Mouse (Mus musculus) hindbrain, embryonic 13.5 days (tissue): ENCODE measurements at regions not wholly inside any gene's neighbourhood (a gene's known extent, or its start where the extent isn't known, plus 50 kb on each side); places are given as distances from the start of the nearest gene placed in this dataset.

Experiments
- ATAC-seq: fragments of 200-750 bp; cut with Nextera tagmentation; 2 replicates; pipeline ENCODE4 v1.8.0; 2017; ENCODE audit warnings: moderate TSS enrichment; ENCODE audit not compliant: low FRiP score
- H3K27ac ChIP-seq: fragments of 300-500 bp; sonication (generic); 2 replicates; pipeline ENCODE4 v1.5.1; 2015; ENCODE audit warnings: inconsistent platforms, mild to moderate bottlenecking, moderate library complexity
- H3K27me3 ChIP-seq: fragments of 300-500 bp; sonication (generic); 2 replicates; pipeline ENCODE4 v1.6.1; 2015; ENCODE audit warnings: mild to moderate bottlenecking, inconsistent platforms
- H3K36me3 ChIP-seq: fragments of 300-500 bp; sonication (generic); 2 replicates; pipeline ENCODE4 v1.6.1; 2015; ENCODE audit warnings: mild to moderate bottlenecking, inconsistent platforms
- H3K4me1 ChIP-seq: fragments of 300-500 bp; sonication (generic); replicated peaks from 2 replicates; pipeline ENCODE4 v1.6.1; 2015; ENCODE audit warnings: inconsistent platforms
- H3K4me2 ChIP-seq: fragments of 300-500 bp; sonication (generic); 2 replicates; pipeline ENCODE4 v1.6.1; 2015; ENCODE audit warnings: inconsistent platforms, mild to moderate bottlenecking, moderate library complexity
- H3K4me3 ChIP-seq: fragments of 300-500 bp; sonication (generic); 2 replicates; pipeline ENCODE4 v1.5.1; 2015; ENCODE audit warnings: mild to moderate bottlenecking, inconsistent platforms
- H3K9ac ChIP-seq: fragments of 300-500 bp; sonication (generic); 2 replicates; pipeline ENCODE4 v1.6.1; 2015; ENCODE audit warnings: mild to moderate bottlenecking, inconsistent platforms
- H3K9me3 ChIP-seq: fragments of 300-500 bp; sonication (generic); 2 replicates; pipeline ENCODE4 v1.6.1; 2016; ENCODE audit warnings: inconsistent platforms
- WGBS: fragments of 180-500 bp; shearing (Covaris S2); methylation state at CpG from one replicate; pipeline ENCODE4 v1.1.7; 2015; 5-methylcytosine and 5-hydroxymethylcytosine counted together

DNA sequence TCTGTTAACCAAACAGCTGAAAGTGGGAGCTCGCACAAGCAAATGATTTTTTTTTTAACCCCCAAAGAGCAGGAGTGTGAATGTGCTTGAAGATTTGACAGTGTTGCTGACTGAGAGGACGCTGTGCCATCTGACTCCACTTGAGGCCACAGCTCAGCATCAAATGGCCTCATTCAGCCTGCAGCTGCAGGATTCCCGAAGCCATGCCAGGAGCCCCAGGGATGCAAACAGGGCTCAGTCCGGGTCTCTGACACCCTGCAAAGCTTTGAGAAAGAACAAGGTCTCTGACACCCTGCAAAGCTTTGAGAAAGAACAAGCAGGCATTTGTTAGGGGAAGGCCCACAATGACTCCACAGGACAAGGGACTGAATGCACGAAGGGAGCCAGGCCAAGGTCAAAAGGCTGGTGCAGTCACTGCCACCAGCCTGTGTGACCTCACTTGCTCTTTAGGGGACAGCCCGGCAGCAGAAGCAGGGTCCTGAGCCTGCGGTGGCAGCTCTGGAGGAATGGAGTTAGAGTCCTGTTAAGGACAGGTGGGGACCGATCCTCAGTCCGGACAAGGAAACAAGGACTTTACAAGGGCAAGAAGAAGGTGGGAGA, 151.1 kb upstream of the Phyhipl start:
- H3K9me3 ChIP-seq: 0 out of 2 replicates have a peak, but pooled peaks cover 5% of the 10 kb centered on the region
- no peaks in the 10 kb centered on the region for H3K36me3 ChIP-seq
- no peak overlapping the region for H3K4me3 ChIP-seq
- no peak overlapping the region for H3K9ac ChIP-seq
- no peaks in the 10 kb centered on the region for H3K27me3 ChIP-seq
- H3K27ac ChIP-seq: no peak overlapping the region
- ATAC-seq: no peak
- H3K4me2 ChIP-seq: no peak overlapping the region
- peaks cover 9% of the 10 kb centered on the region; the same call in 1 of the 2 replicates for H3K4me1 ChIP-seq
- 24% methylated on average over 9 of the region's 9 CpGs for WGBS

DNA sequence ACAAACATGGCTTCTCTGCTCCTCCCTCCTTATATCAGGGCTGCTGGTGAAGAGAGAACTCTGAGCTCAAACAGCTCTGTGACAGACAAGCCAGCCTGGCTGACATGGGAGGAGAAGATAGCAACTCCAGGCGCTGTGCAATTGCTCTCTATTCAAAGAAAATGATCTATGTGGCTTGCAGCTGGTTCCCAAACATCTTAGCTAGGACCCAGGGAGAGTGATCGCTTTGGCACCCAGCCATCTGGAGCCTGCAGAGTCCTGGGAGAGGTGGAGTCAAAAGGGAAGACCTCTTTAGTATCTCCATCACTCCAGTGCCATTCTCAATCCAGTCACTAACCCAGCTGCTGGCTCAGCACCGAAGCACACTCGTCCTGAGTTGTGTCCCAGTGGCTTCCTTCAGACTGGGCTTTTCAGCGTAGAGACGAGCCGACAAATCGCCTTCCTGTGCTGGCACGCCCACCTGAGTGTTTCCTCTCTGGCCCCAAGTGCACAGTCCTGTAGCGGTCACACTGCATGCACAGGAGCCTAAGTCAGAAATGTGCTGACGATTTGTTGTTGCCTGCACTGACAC, 145.1 kb upstream of the Phyhipl start:
- Histone ChIP-seq H3K4me2 (0 out of 2 replicates have a peak overlapping the region, but pooled peaks have one; percentile 6), H3K9ac (peak overlapping the region; percentile 59), H3K4me3 (no peak overlapping the region), H3K4me1 (peaks cover 22% of the 10 kb centered on the region), H3K27me3 (no peaks in the 10 kb centered on the region), H3K27ac (peak overlapping the region; percentile 70), H3K36me3 (no peaks in the 10 kb centered on the region), H3K9me3 (0 out of 2 replicates have a peak, but pooled peaks cover 2% of the 10 kb centered on the region)
- 59% methylated on average over 11 of the region's 11 CpGs for WGBS
- peak; percentile 65 for ATAC-seq

DNA sequence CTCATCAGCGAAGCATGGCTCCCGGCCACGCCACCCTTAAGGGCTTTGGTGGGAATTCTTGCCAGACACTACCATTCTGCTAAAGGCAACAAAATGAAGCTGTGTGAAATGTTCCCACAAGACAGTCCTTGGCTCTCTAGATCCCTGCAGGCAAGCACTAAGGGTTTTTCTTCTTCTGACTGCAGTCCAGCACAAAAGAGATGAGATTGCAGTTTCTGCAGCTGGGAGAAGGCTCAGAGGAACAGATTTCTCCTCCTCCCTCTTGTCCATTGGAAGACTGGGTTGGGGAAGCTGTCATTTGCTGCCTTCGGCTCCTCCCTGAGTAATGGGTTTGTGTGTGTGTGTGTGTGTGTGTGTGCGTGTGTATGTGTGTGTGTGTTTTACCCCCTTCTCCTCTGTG, 144.1 kb upstream of the Phyhipl start:
- no peak overlapping the region for H3K4me2 ChIP-seq
- H3K27ac ChIP-seq: peak overlapping the region; percentile 70
- H3K9ac ChIP-seq: no peak overlapping the region
- H3K4me3 ChIP-seq: no peak overlapping the region
- no peak for ATAC-seq
- no peaks in the 10 kb centered on the region for H3K9me3 ChIP-seq
- no peaks in the 10 kb centered on the region for H3K36me3 ChIP-seq
- 77% methylated on average over 5 of the region's 5 CpGs for WGBS
- H3K27me3 ChIP-seq: no peaks in the 10 kb centered on the region
- peaks cover 22% of the 10 kb centered on the region for H3K4me1 ChIP-seq

DNA sequence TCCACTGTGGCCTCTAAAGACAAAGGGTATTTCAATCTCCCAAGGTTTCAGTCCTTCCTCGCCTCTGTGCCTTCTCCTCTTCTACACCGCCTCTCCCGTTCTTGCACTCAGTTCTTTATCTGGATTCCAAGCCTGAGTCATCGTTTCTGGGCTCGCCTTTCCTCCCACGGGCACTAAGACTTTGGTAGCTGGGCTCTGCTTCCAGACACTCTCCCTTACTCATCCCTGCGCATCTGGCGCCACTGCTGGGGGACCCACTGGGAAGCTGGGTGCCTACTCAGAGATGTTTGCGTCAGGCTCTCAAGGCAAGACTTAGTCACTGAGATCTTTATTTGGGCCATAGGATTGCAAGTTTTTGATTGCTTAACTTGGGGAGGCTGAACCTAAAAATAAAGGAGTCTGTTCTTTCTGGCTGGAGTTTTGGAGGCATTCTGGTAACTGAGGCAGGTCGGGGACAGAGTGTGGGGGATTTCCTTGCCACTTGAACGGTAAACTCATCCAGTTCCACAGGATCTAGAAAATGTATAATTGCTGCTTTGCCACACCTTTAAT, 143.5 kb upstream of the Phyhipl start:
- Histone ChIP-seq H3K9ac (no peak overlapping the region), H3K4me2 (no peak overlapping the region), H3K27ac (peak overlapping the region; percentile 70; the same call in 1 of the 2 replicates), H3K4me3 (no peak overlapping the region), H3K9me3 (no peaks in the 10 kb centered on the region), H3K27me3 (no peaks in the 10 kb centered on the region), H3K4me1 (peaks cover 22% of the 10 kb centered on the region), H3K36me3 (no peaks in the 10 kb centered on the region)
- ATAC-seq: no peak
- WGBS: 89% methylated on average over 11 of the region's 11 CpGs

DNA sequence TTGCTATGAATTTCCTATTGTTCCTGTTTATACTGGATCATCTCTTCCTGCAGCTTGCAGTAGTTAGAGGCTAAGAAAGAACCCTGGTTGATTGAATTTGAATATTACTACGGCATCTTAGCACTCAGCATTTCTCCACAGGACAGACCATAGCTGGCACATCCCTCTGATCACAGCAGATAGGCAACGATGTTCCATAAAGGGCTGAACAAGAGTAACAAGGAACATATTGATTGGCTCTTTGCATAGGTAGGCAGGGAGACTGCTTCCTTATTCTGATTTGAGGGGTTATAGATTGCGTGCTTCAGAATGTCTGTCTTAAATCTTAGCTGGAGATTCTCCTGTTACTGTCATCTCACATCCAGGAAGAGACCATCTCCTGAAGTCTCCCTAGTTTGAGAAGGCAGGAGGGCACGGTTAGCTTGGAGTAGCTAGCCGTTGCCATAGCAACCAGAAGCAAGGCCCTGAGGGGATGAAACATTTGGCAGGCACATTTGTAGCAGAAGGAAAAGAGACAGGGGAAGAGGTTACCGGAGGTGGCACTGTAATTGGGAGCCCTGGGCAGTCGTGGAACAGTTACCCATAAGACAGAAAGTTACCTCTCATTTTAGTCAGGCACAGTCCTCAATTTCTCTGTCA, 133.2 kb upstream of the Phyhipl start:
- ATAC-seq: peak; percentile 78
- WGBS: 39% methylated on average over 7 of the region's 7 CpGs

DNA sequence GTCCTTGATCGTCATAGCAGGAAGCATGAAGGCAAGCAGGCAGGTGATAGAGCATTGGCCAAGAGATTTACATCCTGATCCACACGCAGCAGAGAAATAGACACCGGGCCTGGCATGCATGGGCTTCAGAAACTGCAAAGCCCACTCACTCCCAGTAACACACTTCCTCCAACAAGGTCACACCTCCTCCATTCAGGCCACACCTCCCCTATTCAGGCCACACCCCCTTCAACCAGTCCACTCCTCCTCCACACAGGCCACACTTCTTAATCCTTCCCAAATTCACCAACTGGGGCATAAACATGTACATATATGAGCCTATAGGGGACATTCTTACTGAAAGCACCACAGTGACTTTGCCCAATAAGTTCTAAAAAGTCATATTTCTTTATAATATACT, 125.3 kb upstream of the Phyhipl start:
- Histone ChIP-seq H3K9me3 (no peaks in the 10 kb centered on the region), H3K4me1 (no peaks in the 10 kb centered on the region), H3K36me3 (no peaks in the 10 kb centered on the region), H3K4me3 (no peak overlapping the region), H3K4me2 (no peak overlapping the region), H3K9ac (no peak overlapping the region), H3K27me3 (no peaks in the 10 kb centered on the region), H3K27ac (no peak overlapping the region)
- ATAC-seq: no peak
- 95% methylated on average over 3 of the region's 3 CpGs for WGBS

More for the DNA sequence above, 133.2 kb upstream of the Phyhipl start:
- H3K4me1 ChIP-seq: peaks cover 16% of the 10 kb centered on the region
- H3K9me3 ChIP-seq: no peaks in the 10 kb centered on the region
- H3K27ac ChIP-seq: peak overlapping the region; percentile 65
- no peak overlapping the region for H3K9ac ChIP-seq
- H3K4me2 ChIP-seq: no peak overlapping the region; the same call in 1 of the 2 replicates
- no peaks in the 10 kb centered on the region for H3K27me3 ChIP-seq
- H3K4me3 ChIP-seq: no peak overlapping the region
- no peaks in the 10 kb centered on the region for H3K36me3 ChIP-seq

DNA sequence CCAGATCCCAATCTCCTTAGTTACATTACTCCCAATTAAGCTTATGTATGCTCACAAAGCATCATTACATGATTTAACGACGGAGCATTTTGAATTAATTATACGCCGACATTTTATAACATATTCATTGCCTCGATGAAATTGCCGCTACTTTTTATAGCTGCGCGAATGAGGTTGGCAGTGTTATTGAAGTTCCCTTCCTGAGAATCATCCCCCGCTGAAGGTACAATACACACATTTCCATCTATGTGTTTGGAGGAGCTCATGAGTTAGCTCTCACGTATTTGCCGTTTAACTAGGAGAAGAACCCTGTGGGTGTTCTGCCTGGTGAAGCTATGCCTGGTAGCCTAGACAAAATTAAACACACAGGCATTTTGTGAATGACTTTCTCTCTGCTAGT, 122.8 kb upstream of the Phyhipl start:
- no peaks in the 10 kb centered on the region for H3K36me3 ChIP-seq
- no peak overlapping the region for H3K27ac ChIP-seq
- no peaks in the 10 kb centered on the region for H3K4me1 ChIP-seq
- no peak overlapping the region for H3K9ac ChIP-seq
- H3K27me3 ChIP-seq: no peaks in the 10 kb centered on the region
- H3K9me3 ChIP-seq: no peaks in the 10 kb centered on the region
- H3K4me2 ChIP-seq: no peak overlapping the region
- no peak overlapping the region for H3K4me3 ChIP-seq
- no peak for ATAC-seq
- 77% methylated on average over 11 of the region's 11 CpGs for WGBS

DNA sequence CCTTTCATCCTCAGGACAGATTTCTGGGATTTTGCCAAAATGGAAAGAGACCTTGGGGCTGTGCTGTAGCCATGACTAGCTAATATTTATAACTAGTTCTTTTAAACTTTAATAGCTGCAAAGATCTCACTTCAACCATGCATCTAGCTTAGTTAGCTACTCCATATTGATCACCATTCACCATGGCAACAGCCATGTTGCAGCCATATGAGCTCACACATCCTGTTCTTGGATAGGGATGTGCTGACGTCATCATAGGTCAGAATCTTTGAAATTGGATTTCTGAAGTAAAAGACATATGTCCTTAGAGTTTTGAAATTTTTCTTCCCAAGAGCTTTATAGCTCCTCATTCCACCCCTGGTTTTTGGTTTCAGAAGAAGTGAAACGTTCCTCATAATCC, 118.8 kb upstream of the Phyhipl start:
- Histone ChIP-seq H3K27me3 (no peaks in the 10 kb centered on the region), H3K9me3 (no peaks in the 10 kb centered on the region), H3K27ac (no peak overlapping the region), H3K4me1 (no peaks in the 10 kb centered on the region), H3K9ac (no peak overlapping the region), H3K4me3 (no peak overlapping the region), H3K36me3 (no peaks in the 10 kb centered on the region), H3K4me2 (no peak overlapping the region)
- 68% methylated on average over 2 of the region's 2 CpGs for WGBS
- no peak for ATAC-seq

DNA sequence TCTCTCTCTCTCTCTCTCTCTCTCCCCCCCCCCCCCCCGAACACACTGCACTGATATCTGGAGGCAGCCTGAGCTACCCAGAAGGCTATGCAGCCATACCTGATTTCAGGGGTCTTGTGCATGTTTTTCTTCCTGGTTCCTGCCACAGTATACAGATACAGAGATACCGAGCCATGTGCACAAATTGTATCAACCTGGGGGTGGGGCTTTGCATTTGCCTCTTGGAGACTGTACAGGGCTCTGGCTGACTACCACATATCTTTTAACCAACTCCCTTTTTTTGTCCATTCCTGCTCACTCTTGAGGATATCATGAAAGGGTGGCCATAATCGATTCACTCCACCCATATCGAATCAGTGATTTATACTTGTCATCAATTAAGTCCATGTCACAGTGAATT, 118.4 kb upstream of the Phyhipl start:
- Histone ChIP-seq H3K4me3 (no peak overlapping the region), H3K9me3 (no peaks in the 10 kb centered on the region), H3K4me1 (no peaks in the 10 kb centered on the region), H3K9ac (no peak overlapping the region), H3K36me3 (no peaks in the 10 kb centered on the region), H3K27me3 (no peaks in the 10 kb centered on the region), H3K27ac (no peak overlapping the region), H3K4me2 (no peak overlapping the region)
- ATAC-seq: no peak
- WGBS: 55% methylated on average over 4 of the region's 4 CpGs

DNA sequence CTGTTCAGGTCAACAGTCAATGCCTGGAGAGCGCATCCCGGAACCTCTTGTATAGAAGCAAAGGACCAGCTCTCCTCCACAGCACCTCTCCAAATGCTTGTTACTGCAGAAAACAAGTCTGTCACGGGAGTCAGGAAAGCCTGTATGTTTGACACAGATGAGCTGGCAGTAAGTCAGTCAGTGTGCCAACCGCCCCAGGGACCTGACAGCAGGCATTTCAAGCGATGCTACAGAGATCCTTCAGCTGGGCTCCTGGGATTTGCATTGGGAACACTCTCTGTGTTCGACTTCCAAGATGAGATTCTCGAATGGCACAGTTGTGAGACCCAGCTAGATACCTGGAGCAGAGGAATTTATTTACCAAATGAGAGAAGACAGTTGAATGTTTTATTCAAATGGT, 111.7 kb upstream of the Phyhipl start:
- no peak overlapping the region for H3K9ac ChIP-seq
- H3K27me3 ChIP-seq: no peaks in the 10 kb centered on the region
- WGBS: 84% methylated on average over 7 of the region's 7 CpGs
- ATAC-seq: no peak
- no peak overlapping the region for H3K27ac ChIP-seq
- no peaks in the 10 kb centered on the region for H3K36me3 ChIP-seq
- H3K4me2 ChIP-seq: no peak overlapping the region
- H3K9me3 ChIP-seq: no peaks in the 10 kb centered on the region
- H3K4me1 ChIP-seq: peaks cover 18% of the 10 kb centered on the region
- H3K4me3 ChIP-seq: no peak overlapping the region

DNA sequence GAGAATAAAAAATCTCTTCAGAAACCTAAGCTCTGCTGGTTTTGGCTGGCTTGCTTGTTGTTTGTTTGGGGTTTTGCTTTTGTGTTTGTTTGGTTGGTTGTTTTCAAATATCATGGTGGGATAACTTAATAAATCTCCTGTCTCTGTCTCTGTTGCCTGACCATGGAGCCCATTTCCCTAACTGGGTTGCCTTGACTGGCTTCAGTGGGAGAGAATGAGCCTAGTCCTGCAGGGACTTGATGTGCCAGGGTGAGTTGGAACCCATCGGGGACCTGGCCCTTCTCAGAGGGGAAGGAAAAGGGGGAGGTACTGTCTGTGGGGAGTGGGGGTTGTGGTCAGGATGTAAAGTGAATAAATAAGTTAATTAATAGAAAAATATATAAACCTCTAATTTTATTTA, 111.1 kb upstream of the Phyhipl start:
- no peak overlapping the region for H3K9ac ChIP-seq
- H3K9me3 ChIP-seq: no peaks in the 10 kb centered on the region
- WGBS: 82% methylated on average over 1 of the region's 1 CpGs
- H3K27me3 ChIP-seq: no peaks in the 10 kb centered on the region
- H3K4me1 ChIP-seq: peaks cover 18% of the 10 kb centered on the region
- ATAC-seq: no peak
- no peak overlapping the region for H3K4me2 ChIP-seq
- H3K27ac ChIP-seq: no peak overlapping the region
- H3K4me3 ChIP-seq: no peak overlapping the region
- no peaks in the 10 kb centered on the region for H3K36me3 ChIP-seq

DNA sequence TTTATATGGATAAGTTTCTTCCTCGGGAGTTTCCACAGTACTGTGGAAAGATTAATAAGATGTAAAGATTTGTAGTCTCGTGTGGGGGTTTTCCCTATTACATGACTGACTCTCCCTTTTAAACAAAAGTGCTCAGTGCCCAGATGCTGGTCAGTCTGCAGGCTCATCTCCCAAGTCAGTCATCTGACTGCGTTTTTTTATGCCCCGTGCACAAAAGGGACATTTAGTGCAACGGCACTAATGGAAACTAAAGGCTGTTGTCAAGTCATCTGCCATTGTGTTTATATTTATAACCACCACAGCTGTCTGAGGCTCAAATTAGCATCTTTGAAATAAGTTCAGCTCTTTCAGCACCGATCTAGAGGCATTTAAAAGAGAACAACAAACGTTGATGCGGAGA, 110.7 kb upstream of the Phyhipl start:
- peaks cover 18% of the 10 kb centered on the region for H3K4me1 ChIP-seq
- H3K4me3 ChIP-seq: no peak overlapping the region
- H3K9ac ChIP-seq: no peak overlapping the region
- no peak overlapping the region for H3K4me2 ChIP-seq
- H3K36me3 ChIP-seq: no peaks in the 10 kb centered on the region
- 35% methylated on average over 8 of the region's 8 CpGs for WGBS
- H3K27ac ChIP-seq: no peak overlapping the region
- H3K27me3 ChIP-seq: no peaks in the 10 kb centered on the region
- no peak for ATAC-seq
- no peaks in the 10 kb centered on the region for H3K9me3 ChIP-seq
